Mouse (Mus musculus): ENCODE data around the gene Mmp7.

DNA sequence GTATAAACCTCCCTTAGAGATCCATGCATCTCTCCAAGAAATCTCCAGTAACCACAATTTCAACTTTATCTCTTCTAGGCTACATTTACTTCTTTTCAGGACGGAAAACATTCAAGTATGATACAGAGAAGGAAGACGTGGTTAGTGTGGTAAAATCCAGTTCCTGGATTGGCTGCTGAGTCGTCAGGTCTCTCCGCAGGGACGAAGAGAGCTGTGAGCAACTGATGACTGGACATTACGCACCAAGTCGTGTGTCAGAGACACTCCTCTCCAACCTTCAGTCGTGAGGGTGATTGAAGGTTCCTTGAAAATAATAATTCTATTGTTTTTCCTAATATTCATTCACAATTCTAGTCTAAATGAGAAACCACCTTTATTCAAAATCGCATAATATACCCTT, 18.9 kb upstream of the Mmp7 start:
- TF ChIP-seq CTCF (IDR thresholded peaks at IDR 0.05; ENCODE audit: low read depth) (no peak), EP300 (IDR thresholded peaks at IDR 0.05; ENCODE audit: low read depth) (no peak)
